Mouse (Mus musculus): ENCODE data around the gene Eng.
A peak's percentile ranks its signal among the peaks of the same experiment; 100 is the strongest.

The Eng gene

DNA sequence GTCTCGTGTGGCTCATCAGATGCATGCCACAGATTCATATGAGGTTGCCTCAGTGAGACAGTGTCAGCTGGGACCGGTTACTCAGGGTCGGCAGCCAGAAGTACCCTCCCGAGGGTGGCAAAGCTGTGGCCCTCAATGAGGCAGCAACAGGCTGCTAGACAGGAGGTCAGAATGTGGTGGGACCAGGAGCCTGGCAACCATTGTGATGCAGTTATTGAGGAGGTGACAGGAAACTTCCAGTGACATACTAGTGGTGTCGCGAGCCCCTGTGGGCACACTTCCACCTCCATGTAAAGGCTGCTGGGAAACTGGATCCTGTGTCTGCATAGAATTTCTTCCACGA is 24.9 kb upstream of the Eng start, which contains the start of gene Ak1:
TSS of gene Ak1 (plus strand) at position 242 of the 343 bp plus-strand sequence.
- no peak for DNase-seq (ENCODE audit: low spot score in 2 of 2)

- DNase-seq (ENCODE audit: low spot score in 2 of 2): no peak
These were observed 22.2 kb upstream of the Eng start for GRCm38 (mm10) chr2:32624111-32624748.

GRCm38 (mm10) chr2:32625212-32625872 is 21.1 kb upstream of the Eng start:
- peak; percentile 79 to 90 for DNase-seq (ENCODE audit: low spot score in 2 of 2)

DNA sequence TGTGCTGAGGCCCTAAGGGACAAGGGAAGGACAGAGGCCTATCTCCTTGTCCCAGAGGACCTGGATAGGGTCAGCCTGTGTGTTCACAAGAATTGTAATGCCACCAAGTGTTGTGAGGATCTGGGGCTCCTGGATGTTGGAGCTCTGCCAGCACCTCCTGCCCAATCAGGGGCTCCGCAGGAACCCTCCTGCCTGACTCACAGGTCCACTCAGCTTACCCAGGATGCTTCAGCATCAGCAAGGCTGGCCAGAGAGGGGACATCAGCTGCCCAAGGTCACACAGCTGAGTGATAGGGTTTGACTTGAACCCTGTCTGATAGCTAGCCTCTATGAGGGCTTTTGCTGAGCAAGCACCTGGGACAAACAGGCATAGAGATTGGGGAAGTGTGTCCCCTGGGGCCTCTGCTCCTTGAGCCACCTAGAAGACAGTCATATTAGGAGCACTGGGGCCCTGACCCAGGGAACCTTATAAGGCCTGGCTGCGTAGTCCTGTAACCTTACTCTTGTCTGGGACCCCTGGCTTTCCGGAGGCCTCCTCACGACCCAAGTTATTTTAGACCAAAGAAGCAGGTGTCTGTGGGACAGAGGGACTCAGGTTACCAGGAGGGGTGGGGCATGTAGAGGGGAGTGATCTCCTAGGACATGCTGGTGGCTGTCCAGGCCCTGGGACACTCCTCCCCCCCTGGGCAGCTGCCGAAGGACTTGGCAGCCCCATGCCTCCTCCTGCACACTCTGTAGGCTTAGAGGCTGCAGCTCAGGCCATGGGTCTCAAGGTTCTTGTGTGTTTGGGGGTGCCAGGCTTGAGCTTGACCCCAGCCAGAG is 20.3 kb upstream of the Eng start:
- peak in 1 of 2 experiments; percentile 72 for DNase-seq (ENCODE audit: low spot score in 2 of 2)

DNA sequence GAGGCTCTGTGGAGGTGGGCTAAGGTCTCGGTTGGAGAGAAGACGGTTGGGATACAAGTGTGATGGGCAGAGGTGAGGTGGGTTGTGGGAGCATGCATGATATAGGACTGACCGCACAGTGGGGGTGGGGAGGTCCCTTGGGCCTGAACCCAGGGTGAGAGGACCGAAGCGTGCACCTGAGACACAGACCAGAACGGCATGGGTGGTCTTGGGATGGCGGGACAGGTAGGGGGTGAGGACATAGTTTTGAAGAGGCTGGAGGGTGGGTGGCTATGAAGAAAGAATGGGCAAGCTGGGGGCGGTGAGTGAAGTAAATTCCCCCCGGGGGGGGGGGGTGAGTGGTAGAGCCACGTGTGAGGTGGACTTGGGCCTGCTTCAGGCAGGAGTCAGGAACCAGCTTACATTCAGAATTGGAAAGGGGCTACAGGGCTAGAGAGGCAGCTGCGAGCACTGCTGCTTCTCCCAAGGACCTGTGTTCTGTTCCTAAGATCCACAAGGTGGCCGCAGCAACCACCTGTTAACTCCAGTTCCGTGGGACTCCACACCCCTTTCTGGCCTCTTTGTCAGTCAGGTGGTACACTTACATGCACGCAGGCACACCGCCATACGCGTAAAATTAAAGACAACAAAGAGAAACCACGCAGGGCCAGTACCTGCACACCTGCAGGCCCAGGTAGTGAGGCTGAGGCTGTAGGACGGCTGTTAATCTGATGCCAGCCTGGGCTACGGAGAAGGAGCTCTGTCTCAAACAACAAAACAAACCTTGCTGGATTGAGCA is 18.9 kb upstream of the Eng start:
- no peak for DNase-seq (ENCODE audit: low spot score in 2 of 2)

- DNase-seq (ENCODE audit: low spot score in 2 of 2): no peak
These were observed 18.3 kb upstream of the Eng start for GRCm38 (mm10) chr2:32628044-32628550.

DNA sequence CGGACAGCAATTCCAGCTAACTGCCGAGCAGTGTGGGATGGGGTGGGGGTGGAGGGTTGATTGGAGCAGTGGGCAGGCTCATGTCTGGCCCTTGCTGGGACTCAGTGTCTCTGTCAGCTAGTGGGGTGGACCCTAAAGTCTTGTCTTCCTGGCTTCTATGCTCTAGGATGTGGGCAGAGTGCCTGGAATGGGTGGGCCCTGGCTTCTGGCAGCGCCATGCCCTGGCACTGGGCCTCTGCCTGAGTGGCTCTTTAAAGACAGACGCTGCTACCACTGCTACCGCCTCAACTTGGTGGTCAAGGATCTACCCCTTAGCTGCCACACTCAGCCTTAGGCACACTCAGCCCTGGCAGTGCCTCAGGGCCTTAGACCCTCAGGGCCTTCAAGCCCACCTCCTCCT is 17.7 kb upstream of the Eng start:
- peak in 1 of 2 experiments; percentile 81 for DNase-seq (ENCODE audit: low spot score in 2 of 2)

GRCm38 (mm10) chr2:32629276-32629976 is 17.0 kb upstream of the Eng start:
- peak in 1 of 2 experiments; percentile 69 for DNase-seq (ENCODE audit: low spot score in 2 of 2)

- no peak for DNase-seq (ENCODE audit: low spot score in 2 of 2)
These were observed 16.4 kb upstream of the Eng start for GRCm38 (mm10) chr2:32630036-32630435.

DNA sequence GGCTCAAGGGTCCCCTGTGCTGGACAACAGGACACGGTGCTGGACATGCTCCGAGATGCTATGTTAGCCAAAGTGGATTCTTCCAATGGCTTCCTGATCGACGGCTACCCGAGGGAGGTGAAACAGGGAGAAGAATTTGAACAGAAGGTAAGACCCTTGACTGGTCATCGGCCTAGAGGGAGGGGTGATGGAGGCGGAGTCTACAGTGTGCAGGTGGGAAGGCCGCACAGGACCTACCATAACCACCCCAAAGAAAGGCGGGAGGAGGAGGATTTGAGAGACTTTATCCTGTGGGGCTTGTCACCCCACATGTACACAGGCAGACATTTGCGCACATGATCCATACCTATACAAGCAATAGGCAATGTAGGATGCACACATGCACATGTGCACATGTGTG is 15.3 kb upstream of the Eng start:
- DNase-seq (ENCODE audit: low spot score in 2 of 2): no peak

- peak in 1 of 2 experiments; percentile 84 for DNase-seq (ENCODE audit: low spot score in 2 of 2)
These were observed 14.5 kb upstream of the Eng start for GRCm38 (mm10) chr2:32631737-32632394.

GRCm38 (mm10) chr2:32633660-32634059 is 12.7 kb upstream of the Eng start:
- no peak for DNase-seq (ENCODE audit: low spot score in 2 of 2)

DNA sequence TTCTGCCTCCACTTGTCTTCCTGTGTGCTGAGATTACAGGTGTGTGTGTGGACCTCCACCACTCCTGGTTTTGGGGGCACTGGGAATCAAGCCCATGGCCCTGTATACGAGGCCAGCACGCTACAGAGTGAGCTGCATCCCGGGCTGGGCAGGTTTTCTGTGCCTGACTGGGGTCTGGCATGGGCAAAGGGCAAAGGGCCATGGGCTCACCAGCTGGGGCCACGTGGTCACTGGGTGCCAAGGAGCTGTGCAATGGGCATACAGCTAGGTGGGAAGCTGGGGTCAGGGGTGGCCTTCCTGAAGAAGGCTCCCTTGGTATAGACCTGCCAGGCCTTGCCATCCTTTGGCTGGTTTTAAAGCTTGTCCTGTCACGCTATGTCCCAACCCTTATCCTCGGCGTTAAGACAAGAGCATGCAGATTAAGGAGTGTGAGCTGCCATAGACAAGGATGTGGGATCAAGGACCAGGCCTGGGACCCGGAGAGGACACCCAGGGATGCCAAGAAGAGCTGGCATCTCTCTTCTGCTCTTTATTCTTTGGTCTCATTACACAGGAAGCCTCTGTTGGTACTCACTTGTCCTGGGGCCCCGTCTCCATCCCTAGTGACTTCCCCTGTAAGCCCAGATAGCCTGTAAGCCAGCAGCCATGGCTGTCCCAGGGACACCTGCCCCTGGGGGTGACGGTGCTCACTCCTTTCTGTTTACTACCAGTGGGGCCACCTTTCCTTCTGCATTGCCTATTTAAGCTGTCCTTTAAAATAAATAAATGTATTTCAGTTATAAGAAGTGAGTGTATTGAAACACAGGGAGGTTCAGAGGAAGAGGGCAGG is 11.9 kb upstream of the Eng start:
- no peak for DNase-seq (ENCODE audit: low spot score in 2 of 2)

GRCm38 (mm10) chr2:32636617-32637016 is 9.8 kb upstream of the Eng start:
- no peak for DNase-seq (ENCODE audit: low spot score in 2 of 2)

GRCm38 (mm10) chr2:32637778-32638281 is 8.6 kb upstream of the Eng start:
- no peak for DNase-seq (ENCODE audit: low spot score in 2 of 2)

GRCm38 (mm10) chr2:32639632-32640031 is 6.8 kb upstream of the Eng start:
- no peak for DNase-seq (ENCODE audit: low spot score in 2 of 2)

- no peak for DNase-seq (ENCODE audit: low spot score in 2 of 2)
These were observed 5.8 kb upstream of the Eng start for GRCm38 (mm10) chr2:32640550-32641051.

- no peak for DNase-seq (ENCODE audit: low spot score in 2 of 2)
These were observed 4.6 kb upstream of the Eng start for GRCm38 (mm10) chr2:32641810-32642209.

DNA sequence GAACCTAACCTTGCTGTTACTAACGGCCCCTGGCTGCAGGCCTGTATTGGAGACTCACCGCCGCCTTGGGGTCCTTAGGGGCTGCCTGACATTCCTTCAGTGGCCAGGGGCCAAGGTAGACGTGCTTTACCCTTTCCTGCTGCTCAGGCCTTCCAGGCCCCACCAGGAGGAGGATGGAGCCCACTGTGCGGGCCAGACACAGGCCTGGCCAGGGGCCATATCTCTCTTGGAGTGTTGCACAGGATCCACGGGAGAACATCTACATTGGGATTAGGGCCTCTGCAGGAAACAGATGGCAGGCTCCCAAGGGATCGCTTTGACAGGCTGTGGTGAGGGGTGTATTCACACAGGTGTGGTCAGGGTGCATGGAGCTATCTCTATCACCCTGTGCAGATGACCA is 3.6 kb upstream of the Eng start:
- DNase-seq (ENCODE audit: low spot score in 2 of 2): no peak
